Mouse (Mus musculus) left cerebral cortex, postnatal 4 days (tissue): Measurements from ENCODE around the gene Pts. TPM values are rescaled to one million over a fixed set of nuclear protein-coding genes. Genes with fewer than 3 reads are reported as not detected.
A peak's percentile ranks its signal among the peaks of the same experiment; 100 is the strongest.

Experiments used
- DNase-seq: peaks from one replicate; pipeline ENCODE4 v3.0.0-alpha.2; 2022
- intact Hi-C: fragments of 180-260 bp; cut with DNase I; formaldehyde crosslinking; loops from one replicate; pipeline ENCODE4 v1.15.1; 2025
- total RNA-seq, 2 experiments: library from RNA; stranded (reverse); gene quantifications; 2 replicates each; pipeline ENCODE4 v1.2.3; 2021

The Pts gene
- total RNA-seq, 2 experiments from 2014 or later, result 40.7 to 42.0 TPM

DNA sequence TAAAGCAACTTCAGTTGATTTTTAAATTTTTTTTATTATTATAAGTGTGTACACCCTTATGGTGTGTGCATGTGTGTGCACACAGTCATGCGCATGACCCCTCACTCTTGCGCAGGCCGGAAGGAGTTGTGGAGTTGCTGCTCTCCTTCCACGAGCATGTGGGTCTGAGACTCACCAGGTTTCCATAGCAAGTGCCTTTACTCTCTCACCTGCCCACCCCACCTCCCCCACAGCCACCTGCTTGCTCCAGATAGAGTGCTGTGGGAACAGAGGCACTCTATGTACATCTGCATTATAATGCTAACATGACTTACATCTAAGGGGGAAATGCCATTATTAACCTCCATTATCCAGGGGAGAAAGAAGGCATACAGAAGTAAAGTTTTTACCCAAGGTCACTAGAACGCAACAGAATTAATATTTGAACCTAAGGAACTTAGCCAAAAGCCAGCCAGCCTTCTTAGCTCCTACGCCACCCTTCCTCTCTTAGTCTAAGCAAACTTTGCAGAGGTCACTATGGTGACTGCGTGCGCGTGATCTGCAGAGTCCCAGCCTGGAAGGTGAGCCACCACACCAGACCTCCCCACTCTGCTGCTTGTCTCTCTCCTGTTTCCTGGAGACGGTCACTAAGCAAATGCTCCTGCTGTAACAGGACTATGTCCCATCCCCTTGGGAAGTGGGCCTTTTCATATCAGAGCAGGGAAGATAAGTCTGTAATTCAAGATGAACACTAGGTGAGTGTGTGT is 32.9 kb downstream of the Pts start:
- no peak for DNase-seq
- intact Hi-C loops, result no loop called here

- intact Hi-C loops, result no loop called here
- DNase-seq, result no peak
These were observed 34.2 kb downstream of the Pts start, which contains the start of gene Plet1 for GRCm38 (mm10) chr9:50494311-50494710. Gene Plet1, plus strand, starts transcription at chr9:50494525.

DNA sequence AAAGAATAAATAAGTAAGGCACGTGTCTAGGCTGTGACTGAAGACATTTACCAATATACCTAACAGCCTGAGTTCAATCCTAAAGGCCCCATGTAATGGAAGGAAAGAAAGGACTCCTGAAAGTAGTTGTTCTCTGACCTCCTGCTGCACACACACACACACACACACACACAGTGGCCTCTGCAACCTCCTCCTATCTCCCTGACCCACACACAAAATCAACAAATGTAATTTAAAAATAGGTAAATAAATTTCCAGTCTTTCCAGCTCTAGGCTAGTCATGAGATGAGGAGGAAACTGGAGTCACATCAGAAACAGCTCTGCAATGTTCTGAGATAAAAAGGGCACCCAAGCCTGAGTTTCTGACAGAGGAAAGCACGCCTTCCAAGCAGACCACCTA is 34.7 kb downstream of the Pts start:
- intact Hi-C loops, result no loop called here
- no peak for DNase-seq

GRCm38 (mm10) chr9:50491531-50492045 is 36.9 kb downstream of the Pts start:
- no peak for DNase-seq
- intact Hi-C loops, result no loop called here

GRCm38 (mm10) chr9:50490836-50491235 is 37.7 kb downstream of the Pts start:
- intact Hi-C loops, result no loop called here
- no peak for DNase-seq

DNA sequence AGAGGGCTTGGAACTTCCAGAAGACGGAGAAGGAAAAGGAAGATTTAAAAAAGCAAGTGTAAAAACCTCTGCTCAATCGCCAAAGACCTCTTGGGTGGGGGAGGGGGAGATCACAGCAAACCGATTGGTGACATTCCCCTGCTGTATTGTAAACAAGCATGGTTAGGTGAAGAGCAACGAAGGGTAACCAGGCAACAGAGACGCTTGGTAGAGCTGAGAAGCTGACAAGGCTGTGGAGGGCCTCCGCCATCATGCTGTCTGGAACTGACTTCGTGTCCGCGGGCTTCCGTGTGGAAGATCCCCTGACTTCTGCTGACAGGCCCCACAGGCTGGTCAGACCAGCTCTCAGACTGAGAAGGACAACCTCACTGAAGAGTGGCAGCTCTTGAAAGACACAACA is 43.0 kb downstream of the Pts start:
- intact Hi-C loops, result no loop called here
- DNase-seq, result peak; percentile 5

- intact Hi-C loops, result no loop called here
- DNase-seq, result no peak
These were observed 45.8 kb downstream of the Pts start for GRCm38 (mm10) chr9:50482743-50483142.

- DNase-seq, result no peak
- intact Hi-C loops, result no loop called here
These were observed 49.0 kb downstream of the Pts start for GRCm38 (mm10) chr9:50479476-50479875.

GRCm38 (mm10) chr9:50478826-50479225 is 49.7 kb downstream of the Pts start:
- intact Hi-C loops, result no loop called here
- no peak for DNase-seq

- intact Hi-C loops, result no loop called here
- no peak for DNase-seq
These were observed 51.3 kb downstream of the Pts start for GRCm38 (mm10) chr9:50477270-50477669.

DNA sequence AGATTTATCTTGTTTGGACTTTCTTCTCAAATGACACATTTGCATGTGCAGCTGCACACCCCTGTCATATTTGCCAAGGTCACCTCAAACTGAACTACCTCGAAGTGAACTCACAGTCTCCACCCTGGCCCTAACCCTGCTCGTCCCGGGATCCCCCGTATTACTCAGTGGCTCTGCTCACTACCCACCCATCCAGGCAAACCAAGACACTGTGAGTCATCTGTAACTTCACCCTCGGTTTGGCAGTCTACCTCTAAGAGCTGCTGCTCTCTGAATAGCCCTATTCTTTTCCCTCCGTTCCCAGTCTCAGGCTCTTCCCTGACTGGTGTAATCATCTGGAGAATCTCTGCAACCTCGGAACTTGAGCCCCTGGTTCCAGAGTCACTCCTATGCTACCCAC is 51.9 kb downstream of the Pts start:
- no peak for DNase-seq
- intact Hi-C loops, result no loop called here

DNA sequence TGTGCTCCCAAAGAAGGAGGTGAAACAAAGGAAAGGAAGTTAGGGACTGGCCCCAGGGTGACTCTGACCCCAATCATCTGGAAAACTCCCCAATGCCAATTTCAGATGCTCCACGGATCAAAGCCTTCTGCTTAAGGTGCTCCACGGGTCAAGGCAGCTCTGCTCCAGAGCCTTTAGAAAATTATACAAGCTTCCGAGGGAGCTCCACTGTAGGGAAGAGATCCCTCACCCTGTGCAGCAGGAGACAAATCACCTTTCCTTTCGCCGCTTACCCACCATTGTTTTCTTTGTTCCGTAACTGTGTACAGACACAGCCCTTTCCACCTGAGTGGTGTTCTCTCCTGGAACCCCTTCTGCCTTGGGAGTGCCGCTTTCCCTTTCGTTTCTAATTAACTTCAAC is 52.8 kb downstream of the Pts start:
- intact Hi-C loops, result no loop called here

DNA sequence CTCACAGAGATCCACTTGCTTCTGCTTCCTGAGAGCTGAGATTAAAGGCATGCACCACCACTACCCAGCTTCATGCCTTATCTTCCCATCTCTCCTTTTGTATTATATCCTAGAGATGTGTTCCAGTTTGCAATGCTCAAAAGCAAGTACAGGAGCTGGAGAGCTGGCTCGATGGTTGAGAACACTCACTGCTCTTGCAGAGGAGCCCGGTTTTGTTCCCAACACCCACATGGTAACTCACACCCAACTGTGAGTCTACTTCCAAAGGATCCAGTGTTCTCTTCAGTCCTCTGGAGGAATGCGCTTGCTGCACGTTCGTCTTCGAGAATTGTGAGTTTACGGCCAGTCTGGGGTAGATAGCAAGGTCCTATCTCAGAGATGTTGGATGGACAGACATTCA is 53.2 kb downstream of the Pts start:
- DNase-seq, result no peak
- intact Hi-C loops, result no loop called here

More for the DNA sequence above, 52.8 kb downstream of the Pts start:
- no peak for DNase-seq

Other genes starting within 250 kb of the Pts start
- 100 to 1,000 TPM; 561 to 611 TPM for gene Rpl10-ps3, start 183.8 kb downstream of the Pts start, total RNA-seq
- gene Plet1, start 34.2 kb downstream of the Pts start, total RNA-seq, result not detected
- gene Il18, start 26.1 kb upstream of the Pts start, total RNA-seq, result 10 to 100 TPM; 16.3 to 17.0 TPM
- gene Bco2, start 26.5 kb upstream of the Pts start, total RNA-seq, result under 1 TPM; 0.70 to 0.93 TPM
- gene Tex12, start 32.6 kb upstream of the Pts start, total RNA-seq, result not detected
- gene Sdhd, start 75.1 kb upstream of the Pts start, total RNA-seq, result 100 to 1,000 TPM; 110 to 120 TPM
- gene Timm8b, start 75.2 kb upstream of the Pts start, total RNA-seq, result 100 to 1,000 TPM; 157 to 174 TPM
- gene Pih1d2, start 88.6 kb upstream of the Pts start, total RNA-seq, result 1 to 10 TPM; 2.1 to 2.5 TPM
- gene Nkapd1, start 88.7 kb upstream of the Pts start, total RNA-seq, result 10 to 100 TPM; 30.6 to 31.1 TPM
- gene Dlat, start 131.1 kb upstream of the Pts start, total RNA-seq, result 10 to 100 TPM; 73.7 to 79.4 TPM
- 10 to 100 TPM; 65.3 to 66.0 TPM for gene Dixdc1, start 210.8 kb upstream of the Pts start, total RNA-seq
- gene 2310030G06Rik, start 217.8 kb upstream of the Pts start, total RNA-seq, result 1 to 10 TPM; 1.8 to 2.0 TPM
- 10 to 100 TPM; 39.1 to 40.9 TPM for gene Cryab, start 222.6 kb upstream of the Pts start, total RNA-seq
- 1 to 10 TPM; 1.0 to 1.3 TPM for gene Hspb2, start 223.6 kb upstream of the Pts start, total RNA-seq
- gene Fdxacb1, start 239.5 kb upstream of the Pts start, total RNA-seq, result 1 to 10 TPM; 5.9 to 8.3 TPM
- gene Alg9, start 246.3 kb upstream of the Pts start, total RNA-seq, result 10 to 100 TPM; 52.7 to 53.8 TPM
- gene 1110032A03Rik, start 246.8 kb upstream of the Pts start, total RNA-seq, result 10 to 100 TPM; 16.6 to 18.6 TPM